Mouse (Mus musculus) MEL (cell line): Measurements from ENCODE around the gene Cyfip1. TPM values are rescaled to one million over a fixed set of nuclear protein-coding genes. Genes with fewer than 3 reads are reported as not detected.

Source experiments
- DNase-seq: peaks from one replicate; pipeline ENCODE4 v3.0.0; 2011; ENCODE audit warnings: low read depth, low spot score
- H3K27ac ChIP-seq: 2 replicates; pipeline ENCODE4 v1.5.1; 2012; ENCODE audit warnings: low read depth, mild to moderate bottlenecking, control low read depth, low read length, moderate library complexity; ENCODE audit not compliant: control insufficient read depth
- H3K27me3 ChIP-seq, 2 experiments: fragments of 150-350 bp in 1 of 2; sonication (generic) in 1 of 2; 2 replicates each; pipeline ENCODE4 v1.6.1; 2012; ENCODE audit warnings: low read length in 2 of 2, mild to moderate bottlenecking in 2 of 2, improper control_type of control experiment in 1 of 2, moderate library complexity in 1 of 2; ENCODE audit not compliant: insufficient read depth in 2 of 2, control insufficient read depth in 1 of 2
- H3K36me3 ChIP-seq, 2 experiments: 2 replicates each; pipeline ENCODE4 v1.6.1; 2012 to 2014; ENCODE audit warnings: low read length in 2 of 2, improper control_type of control experiment in 1 of 2, inconsistent platforms in 1 of 2, mild to moderate bottlenecking in 1 of 2; ENCODE audit not compliant: insufficient read depth in 2 of 2, control insufficient read depth in 1 of 2
- H3K4me1 ChIP-seq, 2 experiments: fragments of 150-350 bp in 1 of 2; sonication (generic) in 1 of 2; 2 replicates each; pipeline ENCODE4 v1.6.1; 2012; ENCODE audit warnings: low read length in 2 of 2, improper control_type of control experiment in 1 of 2, mild to moderate bottlenecking in 1 of 2; ENCODE audit not compliant: insufficient read depth in 2 of 2, control insufficient read depth in 1 of 2
- H3K4me3 ChIP-seq, 2 experiments: fragments of 150-350 bp in 1 of 2; sonication (generic) in 1 of 2; 2 replicates each; pipeline ENCODE4 v1.5.1; 2012; ENCODE audit warnings: low read depth in 2 of 2, low read length in 2 of 2, mild to moderate bottlenecking in 2 of 2, moderate library complexity in 2 of 2, control low read depth in 1 of 2, improper control_type of control experiment in 1 of 2; ENCODE audit not compliant: control insufficient read depth in 1 of 2, insufficient read depth in 1 of 2
- H3K79me2 ChIP-seq: 2 replicates; pipeline ENCODE4 v1.6.1; 2012; ENCODE audit warnings: mild to moderate bottlenecking, low read length, moderate library complexity; ENCODE audit not compliant: control insufficient read depth, poor library complexity, insufficient read depth
- H3K9ac ChIP-seq: 2 replicates; pipeline ENCODE4 v1.6.1; 2012; ENCODE audit warnings: low read depth, mild to moderate bottlenecking, control low read depth, low read length, moderate library complexity; ENCODE audit not compliant: control insufficient read depth, poor library complexity, severe bottlenecking
- H3K9me3 ChIP-seq: fragments of 150-350 bp; sonication (generic); replicated peaks from 2 replicates; pipeline ENCODE4 v1.6.1; 2012; ENCODE audit warnings: mild to moderate bottlenecking, low read length, improper control_type of control experiment, moderate library complexity; ENCODE audit not compliant: insufficient read depth
- BHLHE40 ChIP-seq: IDR thresholded peaks from 2 replicates; pipeline ENCODE4 v1.6.1; 2012; ENCODE audit warnings: low read depth, mild to moderate bottlenecking, inconsistent platforms, low read length, improper control_type of control experiment, borderline replicate concordance
- CHD1 ChIP-seq: IDR thresholded peaks from 2 replicates; pipeline ENCODE4 v1.6.1; 2012; ENCODE audit warnings: low read depth, mild to moderate bottlenecking, inconsistent platforms, low read length, improper control_type of control experiment
- E2F4 ChIP-seq: IDR thresholded peaks from 2 replicates; pipeline ENCODE4 v1.6.1; 2011; ENCODE audit warnings: low read depth, low read length, improper control_type of control experiment, borderline replicate concordance
- ELF1 ChIP-seq: IDR thresholded peaks from 2 replicates; pipeline ENCODE4 v1.6.1; 2014; ENCODE audit warnings: low read depth, mild to moderate bottlenecking, inconsistent platforms, low read length, improper control_type of control experiment, moderate library complexity
- ETS1 ChIP-seq: IDR thresholded peaks from 2 replicates; pipeline ENCODE4 v1.6.1; 2012; ENCODE audit warnings: low read depth, mild to moderate bottlenecking, inconsistent platforms, low read length, improper control_type of control experiment, moderate library complexity
- MAX ChIP-seq: IDR thresholded peaks from 2 replicates; pipeline ENCODE4 v1.6.1; 2011; ENCODE audit warnings: low read length, improper control_type of control experiment
- MAZ ChIP-seq: IDR thresholded peaks from 2 replicates; pipeline ENCODE4 v1.6.1; 2012; ENCODE audit warnings: low read depth, mild to moderate bottlenecking, inconsistent platforms, low read length, improper control_type of control experiment
- MEF2A ChIP-seq: IDR thresholded peaks from 2 replicates; pipeline ENCODE4 v1.6.1; 2014; ENCODE audit warnings: low read depth, mild to moderate bottlenecking, inconsistent platforms, low read length, improper control_type of control experiment; ENCODE audit not compliant: poor library complexity, insufficient replicate concordance, severe bottlenecking; ENCODE audit errors: extremely low read depth
- MYC ChIP-seq: IDR thresholded peaks from 2 replicates; pipeline ENCODE4 v1.6.1; 2011; ENCODE audit warnings: low read depth, mild to moderate bottlenecking, low read length, improper control_type of control experiment, moderate library complexity
- NELFE ChIP-seq: IDR thresholded peaks from 2 replicates; pipeline ENCODE4 v1.6.1; 2011; ENCODE audit warnings: low read depth, low read length, improper control_type of control experiment
- NRF1 ChIP-seq: IDR thresholded peaks from 2 replicates; pipeline ENCODE4 v1.6.1; 2014; ENCODE audit warnings: low read depth, mild to moderate bottlenecking, inconsistent platforms, low read length, improper control_type of control experiment, moderate library complexity; ENCODE audit not compliant: poor library complexity, insufficient read depth, severe bottlenecking
- POLR2A ChIP-seq, 2 experiments: IDR thresholded peaks; 2 replicates each; pipeline ENCODE4 v1.6.1; 2011 to 2012; ENCODE audit warnings: low read length in 2 of 2, mild to moderate bottlenecking in 2 of 2, control low read depth in 1 of 2, improper control_type of control experiment in 1 of 2, low read depth in 1 of 2, moderate library complexity in 1 of 2; ENCODE audit not compliant: control insufficient read depth in 1 of 2, insufficient read depth in 1 of 2, poor library complexity in 1 of 2
- POLR2AphosphoS5 ChIP-seq: IDR thresholded peaks from 2 replicates; pipeline ENCODE4 v1.6.1; 2012; ENCODE audit warnings: low read depth, borderline replicate concordance, mild to moderate bottlenecking, inconsistent platforms, low read length, moderate library complexity, mixed read lengths
- RAD21 ChIP-seq: IDR thresholded peaks from 2 replicates; pipeline ENCODE4 v1.6.1; 2011; ENCODE audit warnings: mild to moderate bottlenecking, low read depth, low read length, improper control_type of control experiment
- RCOR1 ChIP-seq: IDR thresholded peaks from 2 replicates; pipeline ENCODE4 v1.6.1; 2012; ENCODE audit warnings: low read depth, mild to moderate bottlenecking, inconsistent platforms, low read length, improper control_type of control experiment
- SMC3 ChIP-seq: IDR thresholded peaks from 2 replicates; pipeline ENCODE4 v1.6.1; 2011; ENCODE audit warnings: low read depth, low read length, improper control_type of control experiment
- TAL1 ChIP-seq: IDR thresholded peaks from 2 replicates; pipeline ENCODE4 v1.6.1; 2012; ENCODE audit warnings: mild to moderate bottlenecking, inconsistent platforms, low read length, moderate library complexity, mixed read lengths
- TCF12 ChIP-seq: IDR thresholded peaks from 2 replicates; pipeline ENCODE4 v1.6.1; 2014; ENCODE audit warnings: low read depth, mild to moderate bottlenecking, inconsistent platforms, low read length, improper control_type of control experiment, moderate library complexity
- UBTF ChIP-seq: IDR thresholded peaks from 2 replicates; pipeline ENCODE4 v1.6.1; 2012; ENCODE audit warnings: low read depth, mild to moderate bottlenecking, inconsistent platforms, low read length, improper control_type of control experiment, moderate library complexity, borderline replicate concordance; ENCODE audit not compliant: insufficient read depth
- ZC3H11A ChIP-seq: IDR thresholded peaks from 2 replicates; pipeline ENCODE4 v1.6.1; 2012; ENCODE audit warnings: low read depth, mild to moderate bottlenecking, inconsistent platforms, low read length, improper control_type of control experiment
- ZMIZ1 ChIP-seq: IDR thresholded peaks from 2 replicates; pipeline ENCODE4 v1.6.1; 2012; ENCODE audit warnings: low read depth, mild to moderate bottlenecking, inconsistent platforms, low read length, improper control_type of control experiment, moderate library complexity
- polyA plus RNA-seq, 2 experiments: library from polyadenylated mRNA; stranded (reverse) in 1 of 2; unstranded in 1 of 2; fragments of >175 nt in 1 of 2; fragments of >200 nt in 1 of 2; gene quantifications; 2 replicates each; pipeline versions ENCODE4 v1.2.1 to v1.2.4; 2012; ENCODE audit warnings: low replicate concordance in 2 of 2, low read depth in 1 of 2; ENCODE audit not compliant: insufficient read length in 2 of 2, insufficient read depth in 1 of 2, missing spikeins in 1 of 2
- total RNA-seq: library from RNA; depleted of rRNA; stranded (reverse); fragments of 300-350 nt; gene quantifications from 2 replicates; pipeline ENCODE4 v1.2.3, GENCODE M21; 2012

The Cyfip1 gene
- total and polyA plus RNA-seq, 3 experiments, result 18.3 to 124 (median 27.6) TPM

DNA sequence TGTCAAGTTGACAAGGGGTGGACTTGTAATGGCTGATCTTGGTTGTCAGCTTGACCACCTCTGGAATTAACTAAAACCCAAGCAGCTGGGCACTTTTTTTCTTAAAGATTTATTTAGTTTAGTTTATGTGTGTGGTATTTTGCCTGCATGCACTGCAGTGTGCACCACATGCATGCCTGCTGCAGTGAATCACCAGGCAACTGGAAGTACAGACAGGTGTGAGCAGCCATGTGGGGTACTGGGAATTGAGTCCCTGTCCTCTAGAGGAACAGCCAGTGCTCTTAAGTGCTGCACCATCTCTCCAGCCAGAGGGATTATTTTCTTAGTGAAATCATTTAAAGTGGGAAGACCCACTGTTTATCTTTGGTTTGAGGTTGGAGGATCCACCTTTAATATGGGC, 23.5 kb downstream of the Cyfip1 start:
- Histone ChIP-seq H3K4me3 (no peak overlapping the region), H3K27ac (no peak overlapping the region), H3K27me3 (no peaks in the 10 kb centered on the region), H3K36me3 (no peaks in the 10 kb centered on the region), H3K79me2 (0 out of 2 replicates have a peak, but pooled peaks cover 2% of the 10 kb centered on the region), H3K9ac (no peak overlapping the region), H3K9me3 (no peaks in the 10 kb centered on the region), H3K4me1 (no peaks in the 10 kb centered on the region)
- no peak for DNase-seq
- TF ChIP-seq ZMIZ1 (no peak), TCF12 (no peak), RCOR1 (no peak), UBTF (no peak), TAL1 (no peak), BHLHE40 (no peak), ETS1 (no peak), RAD21 (no peak)

DNA sequence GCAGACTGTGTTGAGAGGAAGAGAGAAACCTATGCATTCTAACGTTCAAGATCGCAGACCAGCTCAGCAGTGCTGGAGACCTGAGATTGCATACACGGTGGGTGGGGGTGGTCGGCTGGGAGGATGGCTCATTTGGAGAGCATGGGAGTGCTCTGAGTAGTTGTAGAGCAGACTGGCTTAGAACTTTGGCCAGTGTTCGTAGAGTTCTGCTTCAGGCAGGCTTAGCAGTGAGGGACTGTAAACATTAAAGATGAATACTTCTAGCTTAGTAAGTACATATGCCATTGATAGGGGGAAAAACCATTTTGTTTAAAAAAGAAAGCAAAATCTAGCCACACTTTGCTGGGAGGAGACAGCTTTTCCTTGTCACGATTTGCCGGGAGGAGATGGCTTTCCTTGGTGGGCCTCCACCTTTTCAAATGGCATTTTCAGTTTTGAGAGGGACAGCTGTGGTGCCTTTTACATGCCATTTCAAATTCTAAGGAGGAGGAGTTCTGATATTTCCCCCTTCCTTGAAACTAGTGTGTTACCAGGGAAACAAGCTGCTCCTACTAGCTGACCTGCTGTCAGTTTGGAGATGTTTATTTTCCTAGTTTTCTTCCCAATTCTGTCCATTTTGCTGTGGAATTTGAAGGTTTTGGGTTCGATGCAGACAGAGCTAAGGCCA, 24.3 kb downstream of the Cyfip1 start:
- Histone ChIP-seq H3K9ac (no peak overlapping the region), H3K4me3 (no peak overlapping the region), H3K79me2 (0 out of 2 replicates have a peak, but pooled peaks cover 2% of the 10 kb centered on the region), H3K4me1 (no peaks in the 10 kb centered on the region), H3K9me3 (no peaks in the 10 kb centered on the region), H3K27ac (no peak overlapping the region), H3K27me3 (no peaks in the 10 kb centered on the region), H3K36me3 (no peaks in the 10 kb centered on the region)
- DNase-seq, result no peak
- no peak for TF ChIP-seq MAX
- TF ChIP-seq NELFE, result no peak
- no peak for TF ChIP-seq CHD1
- no peak for TF ChIP-seq MYC
- no peak for TF ChIP-seq UBTF
- TF ChIP-seq POLR2A (IDR thresholded peaks at IDR 0.05; ENCODE audit: control insufficient read depth in 1 of 2, insufficient read depth in 1 of 2, low read depth in 1 of 2, low read length in 2 of 2, poor library complexity in 1 of 2), result no peak
- no peak for TF ChIP-seq NRF1
- TF ChIP-seq ZMIZ1, result no peak
- no peak for TF ChIP-seq E2F4
- no peak for TF ChIP-seq ELF1
- no peak for TF ChIP-seq POLR2AphosphoS5
- TF ChIP-seq BHLHE40, result no peak
- no peak for TF ChIP-seq SMC3
- no peak for TF ChIP-seq TAL1
- no peak for TF ChIP-seq MEF2A
- TF ChIP-seq MAZ, result no peak
- no peak for TF ChIP-seq ZC3H11A
